7 mouse cellular contexts compared by ENCODE assay signal in the genomic region with DNA sequence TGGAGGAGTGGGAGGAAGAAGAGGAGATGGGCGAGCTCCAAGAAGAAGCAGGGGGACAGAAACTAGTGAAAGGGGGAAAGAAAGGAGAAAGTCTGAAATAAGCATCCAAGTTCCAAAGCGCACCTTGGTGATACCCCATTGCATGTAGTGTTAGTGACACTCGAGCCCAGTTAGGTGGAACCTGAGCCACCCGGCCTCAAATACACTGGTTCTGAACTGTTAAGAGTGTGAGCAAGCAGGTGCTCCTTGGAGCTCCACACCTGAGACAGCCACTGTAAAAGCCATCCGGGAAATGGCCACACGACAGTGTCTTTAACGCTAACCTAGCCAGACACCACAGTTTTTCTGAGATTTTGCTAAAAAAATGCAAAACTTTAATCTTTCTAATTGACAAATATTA. TPM values are rescaled to one million over a fixed set of nuclear protein-coding genes. Genes with fewer than 3 reads are reported as not detected.
DNase-seq lines count a peak whose midpoint lies in the region; ATAC-seq and TF ChIP-seq lines count a peak whose summit lies in the region.

No protein-coding gene starts in this region.

- no peak overlapping the region for H3K27ac ChIP-seq in embryonic fibroblast, embryonic 13.5 days (ENCODE audit: insufficient read depth, low read length)
- no peak overlapping the region for H3K27ac ChIP-seq in macrophage

- H3K4me1 ChIP-seq in embryonic fibroblast, embryonic 13.5 days (ENCODE audit: control insufficient read depth, insufficient read depth, low read length): peaks cover 3% of the 10 kb centered on the region; the same call in 1 of the 2 replicates

- peaks cover 20% of the 10 kb centered on the region; the same call in 1 of the 2 replicates for H3K79me2 ChIP-seq in macrophage (ENCODE audit: inconsistent target)

- peak; percentile 12 for ATAC-seq in inflammation-experienced regulatory T-cells, adult 6 months
- no peak for ATAC-seq in frontal cortex, adult (ENCODE audit: low TSS enrichment)

- H3K36me3 ChIP-seq in macrophage (ENCODE audit: inconsistent target): no peaks in the 10 kb centered on the region

- WGBS in macrophage (ENCODE audit: missing documents): 58% methylated on average over 5 of the region's 7 CpGs

- no peak for TF ChIP-seq CTCF in embryonic fibroblast, embryonic 13.5 days (IDR thresholded peaks at IDR 0.05; ENCODE audit: borderline replicate concordance, insufficient read depth, low read length)

- peak; percentile 5 to 6 for DNase-seq in spleen, postnatal 14 days (ENCODE audit: low spot score in 2 of 2)
- no peak for DNase-seq in spleen, adult 12 weeks (ENCODE audit: low spot score)
- no peak for DNase-seq in right cerebral cortex, postnatal 14 days

- TF ChIP-seq POLR2A in embryonic fibroblast, embryonic 13.5 days (IDR thresholded peaks at IDR 0.05; ENCODE audit: low read depth, low read length): no peak

- H3K4me3 ChIP-seq in embryonic fibroblast, embryonic 13.5 days (ENCODE audit: insufficient read depth, low read length): peak overlapping the region; percentile 28; the same call in 1 of the 2 replicates
- H3K4me3 ChIP-seq in macrophage (ENCODE audit: inconsistent target): peak overlapping the region; percentile 21; the same call in 1 of the 2 replicates

RNA-seq across cellular contexts. Expression of a gene that starts 0.5 kb away (rescaled TPM):
- 40.4 and 41.3 TPM in 2 replicates for polyA plus RNA-seq in embryonic fibroblast, embryonic 13.5 days (2011; ENCODE audit: insufficient read length, low read depth, missing spikeins)
- polyA plus RNA-seq in inflammation-experienced regulatory T-cells, adult 6 months (2017; shearing (Covaris generic)): 1 to 10 TPM; 7.7 to 8.7 (median 8.6) TPM
- 1 to 10 TPM in 25 of 26 experiments, under 1 TPM in 1; 0.94 to 8.1 (median 4.2) TPM for total RNA-seq in macrophage (2018; cell fraction: chromatin; rRNA removed)
- total RNA-seq in macrophage (2018; cell fraction: cytosol; rRNA removed): 1 to 10 TPM; 3.8 to 6.8 (median 5.1) TPM
- 10 to 100 TPM in 2 of 26 experiments, 1 to 10 TPM in 24; 2.4 to 11.3 (median 6.8) TPM for total RNA-seq in macrophage (2018; cell fraction: nucleus; rRNA removed)
- polyA plus RNA-seq in macrophage (2018): 2.7 to 3.9 TPM (median 3.4 TPM) in 3 replicates

Comparison
In these comparisons a context has a peak if more than half of its experiments do, and no peak if none do; other contexts are left out.
1. DNase-seq: peak in spleen, postnatal 14 days (2 of 2); none in spleen, adult 12 weeks (single experiment) and right cerebral cortex, postnatal 14 days (single experiment).